Mouse (Mus musculus) ovary, postnatal 14 days (tissue): ENCODE results near the gene Macrod1.
"Not testable (repeated sequence)": the region's sequence is repeated elsewhere in the genome, so short reads cannot be mapped to it uniquely, and the experiment has no call there.

Source experiments
- DNase-seq: peaks from one replicate; pipeline ENCODE4 v3.0.0; 2022; ENCODE audit warnings: low spot score

Macrod1 gene

DNA sequence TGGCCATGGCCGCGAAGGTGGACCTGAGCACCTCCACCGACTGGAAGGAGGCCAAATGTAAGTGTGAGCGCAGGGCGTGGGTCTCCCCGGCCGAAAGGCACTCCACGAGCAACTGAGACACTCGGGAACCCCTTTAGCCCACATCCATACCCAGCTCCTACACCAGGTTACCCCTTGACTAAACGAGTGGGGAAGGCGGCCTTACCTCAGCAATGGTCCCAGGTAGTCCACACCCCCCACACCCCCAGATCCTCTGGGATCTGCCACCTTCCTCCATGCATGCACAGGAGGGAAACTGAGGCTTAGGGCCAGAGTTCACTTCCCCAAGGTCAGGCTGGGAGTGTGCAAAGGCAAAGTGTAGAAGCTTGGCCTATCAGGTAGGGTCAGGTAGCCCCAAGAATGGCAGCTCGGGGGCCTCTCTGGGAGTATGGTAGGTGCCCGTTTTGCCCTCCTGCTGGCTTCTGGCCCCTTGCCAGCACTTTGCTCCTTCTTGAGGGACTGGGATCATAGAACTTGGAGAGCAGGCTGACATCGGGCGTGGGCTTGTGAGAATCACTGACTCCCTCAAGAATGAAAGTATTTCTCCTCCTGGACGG, 614 bp downstream of the Macrod1 start:
- peak; percentile 52 for DNase-seq

DNA sequence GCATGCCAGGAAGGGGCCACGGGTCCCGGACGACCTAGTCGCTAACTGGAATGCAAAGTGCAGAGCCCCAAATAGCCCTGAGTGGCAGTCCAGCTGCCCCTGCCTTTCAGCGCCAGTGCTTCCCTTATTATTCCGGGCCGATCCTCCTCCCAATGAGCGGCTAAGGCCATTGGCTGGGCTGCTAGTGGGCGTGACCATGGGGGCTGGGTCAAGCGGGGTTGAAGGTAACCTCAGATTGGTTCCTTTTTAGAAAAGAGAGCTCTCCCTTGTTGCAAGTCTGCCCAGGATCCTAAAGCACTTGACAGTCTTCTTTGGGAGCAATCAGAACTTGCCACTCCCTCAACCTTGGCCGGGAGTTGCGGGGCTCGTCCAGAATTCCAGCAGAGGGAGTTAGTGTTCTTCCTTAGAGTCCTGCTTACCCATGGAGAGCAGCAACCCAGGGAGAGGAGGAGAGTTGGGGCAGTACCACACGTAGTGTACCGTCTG, 1.2 kb downstream of the Macrod1 start:
- peak; percentile 69 for DNase-seq

DNA sequence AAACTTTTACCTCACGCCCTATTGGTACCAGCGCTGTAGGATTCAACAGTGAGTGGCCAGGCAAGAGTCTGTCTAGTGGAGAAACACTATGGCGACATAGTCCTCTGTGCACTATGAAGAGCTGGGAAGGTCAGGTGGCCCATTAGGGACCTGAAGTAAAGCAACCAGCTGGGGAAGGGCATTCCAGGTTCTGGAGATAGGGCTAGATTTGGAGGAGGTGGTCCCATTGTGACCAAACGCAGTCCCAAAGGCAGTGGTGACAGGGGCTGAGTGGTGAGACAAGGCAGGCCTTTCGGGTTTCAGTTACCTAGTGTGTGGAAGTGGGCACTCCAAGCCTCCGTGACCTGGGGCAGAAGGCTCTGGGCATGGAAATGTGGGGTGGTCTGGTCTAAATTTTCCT, 1.9 kb downstream of the Macrod1 start:
- DNase-seq: no peak

DNA sequence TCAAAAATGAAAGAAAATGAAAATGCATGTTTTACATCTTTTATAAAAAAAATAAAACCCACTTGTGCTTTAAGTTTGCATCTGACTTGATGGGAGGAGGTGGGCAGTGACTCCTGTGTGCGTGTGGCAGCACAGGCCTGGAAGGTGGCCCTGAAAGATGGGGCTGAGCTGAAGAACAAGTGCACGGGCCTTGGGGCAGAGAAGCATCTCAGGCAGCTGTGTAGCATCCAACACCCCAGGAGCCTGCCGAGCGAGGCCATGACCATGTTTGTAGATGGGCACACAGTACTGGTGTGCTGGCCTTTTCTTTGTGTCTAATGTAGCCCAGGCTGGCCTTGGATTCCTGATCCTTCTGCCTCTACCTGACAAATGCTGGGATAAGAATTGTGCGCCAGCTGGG, 5.5 kb downstream of the Macrod1 start:
- no peak for DNase-seq

DNA sequence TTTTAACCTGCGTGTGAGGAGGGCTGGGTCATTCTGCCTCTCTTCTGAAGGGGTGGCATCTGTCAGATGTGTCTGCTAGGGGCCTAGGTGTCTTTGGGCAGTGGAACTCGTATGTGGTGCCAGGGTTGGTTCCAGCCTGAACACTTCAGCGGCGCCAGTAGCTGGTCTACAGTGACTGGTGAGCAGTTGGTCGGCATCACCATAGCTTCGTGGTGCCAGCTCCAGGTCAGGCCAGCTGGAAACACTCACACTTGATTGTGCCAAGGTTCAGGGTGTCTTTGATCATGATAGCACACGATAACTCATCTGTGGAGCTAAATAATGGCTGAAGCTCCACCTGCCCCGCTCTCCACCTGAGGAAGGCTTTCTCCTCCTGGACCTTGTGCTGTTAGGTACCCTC, 6.3 kb downstream of the Macrod1 start:
- DNase-seq: no peak

DNA sequence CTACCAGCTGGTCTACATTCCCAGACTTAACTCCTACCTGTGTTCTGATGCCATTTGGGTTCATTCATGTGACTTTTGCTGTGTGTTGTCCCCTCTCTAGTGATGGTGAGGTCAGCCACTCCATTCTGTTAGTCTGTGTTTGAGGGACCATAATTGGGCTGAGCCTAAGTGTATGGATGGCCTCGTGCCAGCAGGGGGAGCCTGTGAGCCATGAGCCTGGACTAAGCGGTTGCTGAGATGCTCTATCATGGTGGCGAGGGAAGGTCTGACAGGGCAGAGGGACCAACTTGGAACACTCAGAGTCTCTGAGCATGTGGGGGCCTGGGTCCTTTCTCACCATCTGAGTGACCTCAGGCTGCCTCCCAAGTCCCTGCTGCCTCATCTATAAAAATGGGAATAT, 8.0 kb downstream of the Macrod1 start:
- peak; percentile 79 for DNase-seq

DNA sequence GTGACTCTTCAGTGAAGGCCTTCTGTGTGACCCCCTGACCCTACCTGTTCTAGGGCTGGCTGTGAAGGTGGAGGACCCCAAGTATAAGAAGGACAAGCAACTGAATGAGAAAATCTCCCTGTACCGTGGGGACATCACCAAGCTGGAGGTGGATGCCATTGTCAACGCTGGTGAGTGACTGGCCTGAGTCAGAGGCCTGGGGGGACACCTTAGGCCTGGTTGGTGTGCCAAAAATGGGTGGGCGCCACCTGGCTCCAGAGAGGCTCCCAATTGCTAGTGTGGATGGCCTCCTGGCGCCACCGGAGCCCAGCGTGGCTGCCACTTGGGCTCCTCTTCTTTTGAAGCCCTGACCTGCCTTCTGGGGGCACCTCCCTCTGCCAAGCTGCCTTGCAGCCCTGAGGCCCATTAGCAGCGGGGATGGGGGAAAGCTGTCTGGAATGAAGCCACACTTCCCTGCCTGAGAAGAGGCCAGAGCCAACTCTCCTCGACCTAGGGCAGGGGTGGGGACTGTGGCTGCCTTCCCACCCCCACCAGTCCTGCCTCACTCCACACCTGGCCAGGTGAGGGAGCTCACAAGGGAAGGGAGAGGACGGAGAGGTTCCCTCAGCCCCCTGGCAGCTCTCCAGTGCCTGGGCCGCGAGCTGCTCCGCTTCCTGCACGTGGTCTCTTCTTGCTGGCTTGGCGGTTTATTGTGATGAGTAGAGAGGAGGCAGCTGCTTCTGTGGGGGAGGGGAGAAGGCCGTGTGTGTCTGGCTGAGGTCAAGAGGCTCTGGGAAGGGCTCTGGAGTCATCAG, 9.6 kb downstream of the Macrod1 start:
- DNase-seq: peak; percentile 46

DNA sequence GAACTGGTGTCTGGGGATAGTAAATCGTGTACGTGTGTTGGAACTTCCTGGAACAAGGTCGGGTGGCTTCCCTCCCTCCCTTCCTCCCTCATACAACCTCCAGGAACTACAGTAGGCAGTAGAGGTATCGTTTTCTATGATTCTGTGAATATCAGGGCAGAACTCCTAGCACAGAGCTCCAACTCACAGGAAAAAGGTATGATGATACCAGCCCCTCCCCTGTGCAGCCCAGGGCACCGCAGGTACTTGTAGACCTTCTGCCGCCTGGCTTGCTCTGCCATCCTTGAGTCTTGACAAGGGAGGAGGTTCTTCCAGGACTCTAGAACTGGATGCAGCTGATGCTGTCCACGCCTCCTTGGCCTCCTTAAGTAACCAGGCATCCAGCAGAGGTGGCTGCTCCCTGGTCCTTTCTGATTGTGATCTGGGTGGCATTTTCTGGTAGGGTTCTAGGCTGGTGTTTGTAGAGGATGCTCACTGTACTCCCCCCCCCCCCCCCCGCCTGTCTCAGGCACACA, 10.3 kb downstream of the Macrod1 start:
- DNase-seq: no peak

DNA sequence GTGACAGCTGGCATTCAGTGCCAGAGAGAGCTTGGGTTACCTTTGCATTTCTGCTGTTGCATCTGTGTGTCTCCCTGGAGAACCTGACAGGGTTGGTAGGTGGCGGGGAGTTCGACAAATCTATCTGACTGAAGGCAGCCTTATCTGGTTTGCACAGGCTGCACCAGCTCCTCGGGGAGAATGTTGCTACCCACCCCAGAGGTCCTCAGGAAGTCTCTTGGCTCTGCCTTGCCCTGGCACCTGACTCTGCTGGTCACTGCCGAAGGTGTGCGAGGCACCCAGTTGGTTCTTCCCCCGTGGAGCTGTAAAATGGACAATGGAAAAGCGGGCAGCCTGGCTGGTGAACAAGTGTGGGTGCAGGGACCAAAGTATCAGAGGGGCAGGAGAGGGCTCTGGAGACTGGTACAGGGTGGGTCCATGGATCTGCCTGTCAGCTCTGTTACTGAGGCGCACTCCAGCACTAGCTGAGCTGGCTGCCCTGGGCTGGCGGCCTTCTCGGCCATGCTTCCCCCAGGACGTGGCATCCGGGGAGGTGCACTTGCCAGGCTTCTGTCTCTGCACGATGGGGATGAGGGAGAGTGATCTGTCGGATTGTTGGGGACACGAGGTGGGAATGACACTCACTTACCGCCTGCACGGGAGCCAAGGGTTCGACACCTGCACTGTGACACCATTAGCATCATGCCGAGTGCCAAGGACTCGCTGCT, 10.9 kb downstream of the Macrod1 start:
- no peak for DNase-seq

DNA sequence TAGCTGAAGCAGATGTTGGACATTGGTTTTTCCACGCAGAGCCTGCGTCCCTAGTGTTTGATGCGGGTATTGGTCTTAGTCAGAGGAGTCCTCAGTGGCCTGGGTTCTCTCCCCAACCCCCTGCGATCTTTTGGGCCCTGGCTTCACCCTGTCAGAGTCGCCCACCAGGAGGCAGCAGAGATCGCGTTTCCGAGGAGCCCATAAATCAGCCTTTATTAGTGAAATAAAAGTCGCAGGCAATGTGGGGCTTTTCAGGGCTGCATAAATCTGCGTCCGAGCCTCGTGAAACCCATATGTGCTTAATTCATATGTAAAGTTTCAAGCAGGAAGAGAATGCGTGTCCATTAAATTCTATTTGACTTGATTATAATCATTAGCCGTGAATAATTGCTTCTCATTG, 11.5 kb downstream of the Macrod1 start:
- peak; percentile 90 for DNase-seq

DNA sequence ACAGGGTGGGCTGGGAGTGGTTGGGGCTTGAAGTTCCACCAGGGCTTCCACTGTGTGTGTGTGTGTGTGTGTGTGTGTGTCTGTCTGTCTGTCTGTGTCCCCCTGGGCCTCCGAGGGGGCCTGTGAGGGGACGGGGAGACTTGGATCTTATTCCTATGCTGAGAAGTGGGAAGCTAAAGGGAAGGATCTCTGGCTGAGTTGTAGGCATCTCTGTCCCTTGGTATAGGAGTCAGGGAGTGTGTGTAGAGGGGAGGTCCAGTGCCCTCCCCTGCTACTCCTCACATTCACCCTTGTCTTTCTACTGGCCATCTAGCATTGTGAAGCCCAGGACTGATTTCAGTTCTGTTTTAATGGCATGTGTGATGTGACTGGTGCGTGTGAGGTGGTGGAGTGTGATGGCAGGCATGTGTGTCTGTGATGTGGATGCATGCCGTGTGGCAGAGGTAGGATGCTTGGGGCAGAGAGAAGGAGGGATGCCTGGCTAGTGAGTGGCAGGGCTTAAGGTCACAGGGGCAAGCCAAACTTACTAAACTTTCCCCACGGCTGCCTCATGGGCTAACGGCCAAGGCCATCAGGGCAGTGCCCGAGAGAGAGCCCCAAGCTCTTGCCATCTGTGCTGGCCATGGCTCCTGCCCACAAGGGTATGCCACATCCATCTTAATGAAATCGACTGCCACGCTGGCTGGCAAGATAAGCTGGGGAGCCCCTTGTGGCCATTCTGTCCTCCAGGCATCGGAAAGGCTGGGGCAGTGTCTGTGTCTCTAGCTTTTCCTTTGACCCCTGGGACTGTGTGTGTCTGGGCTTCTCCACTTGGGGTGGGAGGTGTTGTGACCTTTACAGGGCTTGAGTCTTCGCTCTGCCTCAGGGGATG, 12.3 kb downstream of the Macrod1 start:
- no peak for DNase-seq

DNA sequence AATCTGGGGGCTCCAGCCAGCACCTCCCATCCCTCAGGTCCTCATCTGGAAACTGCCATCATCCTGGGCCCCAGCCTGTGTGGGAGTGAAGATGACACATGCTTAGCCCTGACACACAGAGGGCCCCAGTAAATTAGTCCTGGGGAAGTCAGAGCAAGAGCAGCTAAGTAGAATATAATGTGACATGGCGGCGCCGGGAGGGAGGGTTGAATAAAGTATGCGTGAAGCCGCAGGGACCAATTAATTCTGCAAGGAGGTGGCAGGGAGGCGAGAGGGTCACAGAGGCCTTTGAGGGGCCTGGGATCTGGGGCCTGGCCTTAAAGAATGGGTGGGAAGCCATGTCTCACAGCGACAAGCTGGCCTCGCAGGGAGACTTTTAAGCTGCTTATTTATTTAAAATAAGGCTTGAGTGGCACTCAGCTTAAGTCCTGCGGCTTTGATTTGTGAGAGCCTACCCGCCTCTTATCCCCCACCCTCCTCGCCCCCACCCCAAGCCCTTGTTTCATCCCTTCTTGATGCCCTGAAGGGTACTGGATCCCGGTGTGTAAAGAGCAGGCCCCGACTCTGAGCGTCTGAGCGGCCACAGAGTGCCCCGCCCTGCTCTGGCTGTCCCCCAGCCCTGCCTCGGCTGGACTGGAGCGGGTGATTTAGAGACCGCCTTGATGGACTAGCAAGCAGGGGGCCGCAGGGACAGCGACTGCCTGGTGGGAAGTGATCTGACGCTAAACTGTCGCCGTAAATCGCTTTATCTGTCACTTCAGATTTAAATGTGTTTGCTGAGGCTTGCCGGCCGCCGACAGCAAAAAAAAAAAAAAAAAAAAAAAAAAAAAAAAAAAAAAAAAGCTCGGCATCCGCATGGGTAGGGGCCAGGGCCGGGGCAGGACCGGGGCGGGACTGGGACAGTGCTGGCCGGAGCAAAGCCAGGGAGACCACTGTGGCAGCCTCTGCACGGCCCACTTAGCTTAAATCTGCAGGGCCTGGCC, 13.5 kb downstream of the Macrod1 start:
- DNase-seq: no peak

DNA sequence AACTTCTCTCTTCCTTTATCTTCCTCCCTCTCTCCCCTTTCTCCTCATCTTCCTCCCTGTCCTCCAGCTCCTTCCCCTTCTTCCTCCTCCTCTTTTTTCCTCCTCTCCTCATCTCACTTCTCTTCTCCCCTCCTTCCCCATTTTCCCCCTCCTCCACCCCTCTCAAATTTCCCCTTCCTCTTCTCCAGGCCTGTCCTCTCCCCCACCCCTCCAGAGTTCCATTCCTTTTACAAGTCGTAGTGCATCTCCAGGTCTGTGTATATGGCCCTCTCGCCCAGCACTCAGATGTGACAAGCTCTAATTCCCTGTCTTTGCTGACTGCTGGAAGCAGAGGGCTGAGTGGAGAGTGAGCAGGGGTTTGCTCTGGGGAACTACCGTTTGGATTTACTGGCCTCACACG, 14.2 kb downstream of the Macrod1 start:
- DNase-seq: no peak

DNA sequence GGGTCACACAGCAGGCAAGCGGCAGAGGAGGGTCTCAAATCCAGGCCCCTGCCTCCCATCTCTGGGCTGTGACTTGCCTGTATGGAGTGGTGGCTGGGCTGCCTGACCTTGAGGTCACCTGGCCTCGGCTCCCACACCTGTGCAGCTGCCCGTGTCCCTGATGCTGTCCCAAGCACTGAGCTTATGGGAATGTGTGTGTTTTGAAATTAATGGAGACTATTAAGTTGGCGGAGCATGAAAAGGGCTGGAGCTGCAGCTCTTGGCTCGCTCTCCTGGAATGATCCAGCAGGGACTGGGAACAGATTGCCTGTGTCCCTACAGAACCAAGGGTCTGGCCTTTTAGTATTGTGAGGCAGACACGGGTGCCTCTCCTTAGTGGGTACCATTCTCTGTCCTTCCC, 15.6 kb downstream of the Macrod1 start:
- DNase-seq: no peak

DNA sequence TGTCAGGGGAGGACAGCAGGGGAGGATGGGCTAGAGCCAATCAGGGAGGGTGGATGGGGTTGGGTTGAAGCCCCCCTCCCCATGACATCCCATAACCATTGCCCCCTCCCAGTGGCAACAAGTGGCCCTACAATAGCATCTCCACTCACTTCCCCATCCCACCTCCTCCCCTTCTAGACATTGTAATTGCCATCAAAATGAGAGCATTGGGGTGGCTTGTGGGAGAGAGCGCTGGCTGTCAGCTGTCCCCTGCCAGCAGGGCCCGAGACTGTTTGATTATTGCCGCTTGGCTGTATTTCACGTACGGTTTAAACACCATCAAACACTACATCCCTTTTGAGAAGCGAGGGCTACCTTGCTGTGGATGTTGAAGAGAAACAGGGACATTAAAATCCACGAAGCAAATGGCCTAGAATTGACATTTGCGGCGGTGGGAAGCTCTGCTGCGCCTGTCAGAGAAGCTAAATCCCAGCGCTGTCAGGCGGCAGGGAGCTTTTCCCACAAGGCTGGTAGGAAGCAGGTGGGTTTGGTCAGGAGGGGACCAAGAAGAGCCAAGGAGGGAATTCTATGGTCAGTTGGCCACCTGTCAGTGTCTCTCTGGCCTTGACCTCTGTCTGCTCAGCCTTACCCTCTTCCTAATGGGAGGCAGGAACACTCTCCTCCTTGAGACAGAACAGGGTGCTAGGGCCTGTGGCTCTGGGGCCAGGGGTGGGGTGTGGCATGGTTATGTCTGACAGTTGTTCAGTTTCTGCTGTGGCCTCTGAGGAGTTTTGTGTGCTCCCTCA, 17.6 kb downstream of the Macrod1 start:
- DNase-seq: no peak

DNA sequence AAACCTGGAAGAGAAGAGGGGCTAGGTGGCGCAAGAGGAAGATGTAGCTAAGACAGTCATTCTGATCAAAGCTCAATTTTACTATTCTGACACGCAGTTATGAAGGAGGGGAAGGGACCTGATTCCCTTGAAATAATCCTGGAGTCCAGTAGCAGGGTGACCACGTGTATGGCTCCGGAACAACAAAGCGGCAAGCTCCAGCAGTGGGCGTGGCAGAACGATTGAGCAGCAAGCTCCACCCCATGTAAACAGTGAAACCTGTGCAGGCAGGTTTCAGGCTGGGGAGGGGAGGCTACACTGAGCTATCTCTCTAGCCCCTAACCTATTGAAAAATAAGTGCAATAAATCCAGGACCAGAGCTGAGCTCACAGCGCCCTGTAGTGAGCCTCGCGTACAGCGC, 18.7 kb downstream of the Macrod1 start:
- not testable (repeated sequence) for DNase-seq

DNA sequence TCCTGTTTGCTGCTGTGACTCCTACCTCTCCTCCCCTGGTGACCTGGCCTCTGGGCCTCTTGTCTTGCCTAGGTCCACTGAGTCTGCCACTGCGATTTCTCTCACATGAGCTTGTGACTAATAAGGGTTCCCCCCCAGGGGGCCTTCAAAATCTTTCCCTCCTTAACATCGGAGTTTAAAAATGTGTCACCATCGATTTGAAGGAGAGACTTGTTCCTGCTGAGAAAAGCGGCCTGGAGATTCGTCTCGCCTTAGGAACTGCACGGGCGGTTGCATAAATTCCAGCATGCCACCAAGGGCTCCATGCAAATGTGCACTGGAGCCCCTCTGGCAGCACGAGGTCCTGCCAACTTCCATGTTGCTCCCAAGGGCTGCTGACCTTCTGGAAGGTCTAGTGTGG, 21.1 kb downstream of the Macrod1 start:
- DNase-seq: no peak

DNA sequence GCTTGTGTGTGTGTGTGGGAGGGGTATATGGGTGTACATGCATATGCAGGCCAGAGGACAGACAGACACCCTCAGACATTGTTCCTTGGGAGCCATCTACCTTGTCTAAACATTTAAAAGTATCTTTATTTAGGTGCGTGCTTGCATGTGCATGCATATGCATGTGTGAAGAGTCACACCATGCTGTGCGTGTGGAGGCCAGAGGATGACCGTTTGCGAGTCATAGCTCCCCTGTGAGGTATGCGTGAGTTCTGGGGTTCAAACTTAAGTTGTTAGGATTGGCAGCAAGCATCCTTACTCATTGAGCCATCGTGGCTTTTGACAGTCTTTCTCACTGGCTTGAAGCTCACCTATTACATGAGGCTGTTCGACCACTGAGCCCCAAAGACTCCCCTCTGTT, 21.7 kb downstream of the Macrod1 start:
- no peak for DNase-seq

DNA sequence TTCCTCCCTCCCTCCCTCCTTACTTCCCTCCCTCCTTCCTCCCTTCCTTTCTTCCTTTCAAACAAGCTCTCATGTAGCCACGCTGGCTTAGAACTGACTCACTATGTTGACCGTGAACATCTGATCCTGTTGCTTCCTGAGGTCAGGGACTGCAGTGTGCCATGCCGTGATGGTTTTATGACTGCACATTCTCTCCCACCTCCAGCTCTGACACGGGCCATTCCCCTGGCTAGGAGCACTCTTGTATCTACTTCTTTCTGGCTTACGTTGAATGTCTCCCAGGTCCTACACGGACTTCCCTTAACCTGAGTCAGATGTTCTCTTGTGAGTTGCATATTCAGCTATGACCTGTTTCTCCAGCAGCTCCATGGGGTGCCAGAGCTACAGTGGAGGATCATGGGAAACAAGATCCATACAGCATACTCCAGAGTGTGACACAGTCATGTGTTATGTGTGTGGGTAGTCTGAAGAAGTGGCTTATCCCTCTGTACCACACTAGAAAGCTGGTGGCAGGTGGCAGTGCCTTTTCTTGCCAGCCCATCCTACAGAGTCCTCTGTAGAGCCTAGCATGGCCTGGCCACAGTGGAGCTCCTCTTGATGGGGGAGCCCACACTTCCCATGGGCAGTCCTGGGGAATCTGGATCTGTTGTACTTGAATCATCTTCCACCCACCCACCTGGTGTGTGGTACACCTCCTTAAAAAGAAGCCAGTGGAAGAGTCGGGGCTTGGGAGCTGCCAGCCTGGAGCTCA, 25.1 kb downstream of the Macrod1 start:
- no peak for DNase-seq
